Mouse (Mus musculus): Measurements from ENCODE around the gene Bysl.
"Not testable (repeated sequence)": the region's sequence is repeated elsewhere in the genome, so short reads cannot be mapped to it uniquely, and the experiment has no call there.

GRCm38 (mm10) chr17:47624572-47624971, 13.3 kb upstream of the Bysl start:
- not testable (repeated sequence) for TF ChIP-seq CTCF (IDR thresholded peaks at IDR 0.05; ENCODE audit: control insufficient read depth, insufficient read depth, low read length); POLR2A (IDR thresholded peaks at IDR 0.05; ENCODE audit: borderline replicate concordance, control insufficient read depth, low read depth, low read length)

All from bone marrow, adult 2 months (tissue).